Mouse (Mus musculus): ENCODE measurements around the gene Gm21936.
"Not testable (repeated sequence)": the region's sequence is repeated elsewhere in the genome, so short reads cannot be mapped to it uniquely, and the experiment has no call there.

Gene Gm21936

GRCm38 (mm10) chr12:87795212-87795611 is at the start of gene Gm21936:
TSS of gene Gm21936 (plus strand) at chr12:87795512.
- not testable (repeated sequence) for DNase-seq (ENCODE audit: extremely low spot score, low spot score)

GRCm38 (mm10) chr12:87775655-87776054 is 19.7 kb upstream of the Gm21936 start, which contains the start of gene Gm21319:
TSS of gene Gm21319 (minus strand) at chr12:87775755.
- not testable (repeated sequence) for DNase-seq (ENCODE audit: extremely low spot score, low spot score)

GRCm38 (mm10) chr12:87797971-87798370 is 2.7 kb downstream of the Gm21936 start:
- DNase-seq (ENCODE audit: extremely low spot score, low spot score), result not testable (repeated sequence)

- not testable (repeated sequence) for DNase-seq (ENCODE audit: extremely low spot score, low spot score)
Observed at GRCm38 (mm10) chr12:87816277-87816676, 21.0 kb downstream of the Gm21936 start, which contains the start of gene BB287469. TSS of gene BB287469 (plus strand) at chr12:87816577.

- not testable (repeated sequence) for DNase-seq (ENCODE audit: extremely low spot score, low spot score)
Observed at GRCm38 (mm10) chr12:87842239-87842638, 46.9 kb downstream of the Gm21936 start, which contains the start of gene Gm2001. TSS of gene Gm2001 (minus strand) at chr12:87842339.

All from neural tube, embryonic 10.5 days (tissue).